Mouse (Mus musculus) intestine, embryonic 15.5 days (tissue): ENCODE results near the gene Dhrs11. TPM values are rescaled to one million over a fixed set of nuclear protein-coding genes. Genes with fewer than 3 reads are reported as not detected.

Experiments
- ATAC-seq: fragments of 200-750 bp; cut with Nextera tagmentation; 2 replicates; pipeline ENCODE4 v1.8.0; 2017; ENCODE audit warnings: moderate TSS enrichment, moderate library complexity
- H3K27ac ChIP-seq: fragments of 300-500 bp; sonication (generic); 2 replicates; pipeline ENCODE4 v1.5.1; 2015; ENCODE audit warnings: mild to moderate bottlenecking, inconsistent platforms
- H3K27me3 ChIP-seq: fragments of 300-500 bp; sonication (generic); replicated peaks from 2 replicates; pipeline ENCODE4 v1.6.1; 2015; ENCODE audit warnings: inconsistent platforms
- H3K36me3 ChIP-seq: fragments of 300-500 bp; sonication (generic); 2 replicates; pipeline ENCODE4 v1.6.1; 2015; ENCODE audit warnings: inconsistent platforms
- H3K4me1 ChIP-seq: fragments of 300-500 bp; sonication (generic); replicated peaks from 2 replicates; pipeline ENCODE4 v1.6.1; 2015; ENCODE audit warnings: inconsistent platforms
- H3K4me2 ChIP-seq: fragments of 300-500 bp; sonication (generic); replicated peaks from 2 replicates; pipeline ENCODE4 v1.6.1; 2015; ENCODE audit warnings: mild to moderate bottlenecking, inconsistent platforms
- H3K4me3 ChIP-seq: fragments of 300-500 bp; sonication (generic); replicated peaks from 2 replicates; pipeline ENCODE4 v1.5.1; 2015; ENCODE audit warnings: inconsistent platforms
- H3K9ac ChIP-seq: fragments of 300-500 bp; sonication (generic); 2 replicates; pipeline ENCODE4 v1.6.1; 2015; ENCODE audit warnings: inconsistent platforms
- H3K9me3 ChIP-seq: fragments of 300-500 bp; sonication (generic); 2 replicates; pipeline ENCODE4 v1.6.1; 2016; ENCODE audit warnings: inconsistent platforms
- WGBS: fragments of 180-500 bp; shearing (Covaris S2); methylation state at CpG from one replicate; pipeline ENCODE4 v1.1.7; 2015; 5-methylcytosine and 5-hydroxymethylcytosine counted together
- polyA plus RNA-seq: library from polyadenylated mRNA; unstranded; fragments of >200 nt; fragmentation: Nextera tagmentation; extraction: Ambion mirVana; gene quantifications from 2 replicates; pipeline ENCODE4 v1.2.1, GENCODE M21; 2015

Gene Dhrs11
- polyA plus RNA-seq, 1 experiment from 2014 or later, result 64.4 TPM

- H3K27me3 ChIP-seq, result no peaks in the 10 kb centered on the region
- peaks cover 11% of the 10 kb centered on the region for H3K4me1 ChIP-seq
- H3K27ac ChIP-seq, result peak within 1 kb of the TSS; percentile 96
- no peaks in the 10 kb centered on the region for H3K9me3 ChIP-seq
- peak within 1 kb of the TSS; percentile 82 for H3K4me3 ChIP-seq
- ATAC-seq, result peak; percentile 86
- no peaks in the 10 kb centered on the region for H3K36me3 ChIP-seq
- under 1% methylated on average over 55 of the region's 55 CpGs for WGBS
- peak within 1 kb of the TSS; percentile 98 for H3K4me2 ChIP-seq
- H3K9ac ChIP-seq, result peak within 1 kb of the TSS; percentile 79
Measured at GRCm38 (mm10) chr11:84818961-84819692, 9.7 kb downstream of the Dhrs11 start, which contains the start of gene Mrm1. Gene Mrm1, minus strand, starts transcription at chr11:84819515.

- peak overlapping the region; percentile 98 for H3K4me2 ChIP-seq
- H3K4me3 ChIP-seq, result peak overlapping the region; percentile 82
- H3K9me3 ChIP-seq, result no peaks in the 10 kb centered on the region
- no peaks in the 10 kb centered on the region for H3K36me3 ChIP-seq
- under 1% methylated on average over 39 of the region's 39 CpGs for WGBS
- peak overlapping the region; percentile 96 for H3K27ac ChIP-seq
- peaks cover 9% of the 10 kb centered on the region for H3K4me1 ChIP-seq
- peak; percentile 79 for ATAC-seq
- H3K27me3 ChIP-seq, result no peaks in the 10 kb centered on the region
- H3K9ac ChIP-seq, result peak overlapping the region; percentile 79
Measured at GRCm38 (mm10) chr11:84818085-84818960, 10.5 kb downstream of the Dhrs11 start.

- H3K4me1 ChIP-seq, result no peaks in the 10 kb centered on the region
- H3K27ac ChIP-seq, result no peak overlapping the region
- no peak overlapping the region for H3K4me3 ChIP-seq
- no peak for ATAC-seq
- WGBS, result 80% methylated on average over 6 of the region's 6 CpGs
- no peak overlapping the region for H3K4me2 ChIP-seq
- no peak overlapping the region for H3K9ac ChIP-seq
- no peaks in the 10 kb centered on the region for H3K9me3 ChIP-seq
- 0 out of 2 replicates have a peak, but pooled peaks cover 3% of the 10 kb centered on the region for H3K36me3 ChIP-seq
- H3K27me3 ChIP-seq, result no peaks in the 10 kb centered on the region
Measured at GRCm38 (mm10) chr11:84817362-84817761, 11.4 kb downstream of the Dhrs11 start.

- Histone ChIP-seq H3K36me3 (0 out of 2 replicates have a peak, but pooled peaks cover 3% of the 10 kb centered on the region), H3K4me2 (no peak overlapping the region), H3K9ac (no peak overlapping the region), H3K27ac (no peak overlapping the region), H3K4me3 (no peak overlapping the region), H3K27me3 (no peaks in the 10 kb centered on the region), H3K9me3 (no peaks in the 10 kb centered on the region), H3K4me1 (no peaks in the 10 kb centered on the region)
- 59% methylated on average over 13 of the region's 13 CpGs for WGBS
- ATAC-seq, result no peak
Measured at GRCm38 (mm10) chr11:84813724-84814510, 14.9 kb downstream of the Dhrs11 start.

- no peak overlapping the region for H3K4me2 ChIP-seq
- no peak overlapping the region for H3K9ac ChIP-seq
- no peaks in the 10 kb centered on the region for H3K4me1 ChIP-seq
- H3K36me3 ChIP-seq, result no peaks in the 10 kb centered on the region
- no peak overlapping the region for H3K27ac ChIP-seq
- no peak for ATAC-seq
- WGBS, result 84% methylated on average over 4 of the region's 4 CpGs
- H3K9me3 ChIP-seq, result no peaks in the 10 kb centered on the region
- H3K4me3 ChIP-seq, result no peak overlapping the region
- no peaks in the 10 kb centered on the region for H3K27me3 ChIP-seq
Measured at GRCm38 (mm10) chr11:84804373-84804772, 24.4 kb downstream of the Dhrs11 start.

- 22% methylated on average over 21 of the region's 21 CpGs for WGBS
- H3K27ac ChIP-seq, result no peak overlapping the region
- no peaks in the 10 kb centered on the region for H3K36me3 ChIP-seq
- H3K4me3 ChIP-seq, result no peak overlapping the region
- ATAC-seq, result no peak
- 0 out of 2 replicates have a peak, but pooled peaks cover 2% of the 10 kb centered on the region for H3K4me1 ChIP-seq
- H3K27me3 ChIP-seq, result no peaks in the 10 kb centered on the region
- H3K9me3 ChIP-seq, result no peaks in the 10 kb centered on the region
- H3K4me2 ChIP-seq, result no peak overlapping the region
- no peak overlapping the region for H3K9ac ChIP-seq
Measured at GRCm38 (mm10) chr11:84797627-84798353, 31.0 kb downstream of the Dhrs11 start.

GRCm38 (mm10) chr11:84797026-84797425 lies 31.8 kb downstream of the Dhrs11 start:
- Histone ChIP-seq H3K4me1 (0 out of 2 replicates have a peak, but pooled peaks cover 2% of the 10 kb centered on the region), H3K27ac (no peak overlapping the region), H3K9me3 (no peaks in the 10 kb centered on the region), H3K27me3 (no peaks in the 10 kb centered on the region), H3K9ac (no peak overlapping the region), H3K4me2 (no peak overlapping the region), H3K36me3 (no peaks in the 10 kb centered on the region), H3K4me3 (no peak overlapping the region)
- WGBS, result 36% methylated on average over 10 of the region's 10 CpGs
- no peak for ATAC-seq

GRCm38 (mm10) chr11:84794496-84795113 lies 34.2 kb downstream of the Dhrs11 start:
- H3K9ac ChIP-seq, result no peak overlapping the region
- H3K4me3 ChIP-seq, result no peak overlapping the region
- ATAC-seq, result peak; percentile 71
- H3K36me3 ChIP-seq, result no peaks in the 10 kb centered on the region
- H3K27me3 ChIP-seq, result 0 out of 2 replicates have a peak, but pooled peaks cover 7% of the 10 kb centered on the region
- WGBS, result 12% methylated on average over 17 of the region's 17 CpGs
- no peak overlapping the region for H3K27ac ChIP-seq
- H3K9me3 ChIP-seq, result no peaks in the 10 kb centered on the region
- H3K4me2 ChIP-seq, result peak overlapping the region; percentile 44
- H3K4me1 ChIP-seq, result 0 out of 2 replicates have a peak, but pooled peaks cover 2% of the 10 kb centered on the region

GRCm38 (mm10) chr11:84793545-84793944 lies 35.2 kb downstream of the Dhrs11 start:
- no peaks in the 10 kb centered on the region for H3K9me3 ChIP-seq
- H3K36me3 ChIP-seq, result no peaks in the 10 kb centered on the region
- ATAC-seq, result no peak
- no peak overlapping the region for H3K27ac ChIP-seq
- H3K4me3 ChIP-seq, result no peak overlapping the region
- 0 out of 2 replicates have a peak, but pooled peaks cover 7% of the 10 kb centered on the region for H3K27me3 ChIP-seq
- 0 out of 2 replicates have a peak, but pooled peaks cover 2% of the 10 kb centered on the region for H3K4me1 ChIP-seq
- no peak overlapping the region for H3K9ac ChIP-seq
- no peak overlapping the region for H3K4me2 ChIP-seq

GRCm38 (mm10) chr11:84790383-84790782 lies 38.4 kb downstream of the Dhrs11 start:
- H3K4me1 ChIP-seq, result 0 out of 2 replicates have a peak, but pooled peaks cover 2% of the 10 kb centered on the region
- H3K9me3 ChIP-seq, result no peaks in the 10 kb centered on the region
- H3K27ac ChIP-seq, result no peak overlapping the region
- H3K4me3 ChIP-seq, result no peak overlapping the region
- H3K36me3 ChIP-seq, result no peaks in the 10 kb centered on the region
- H3K27me3 ChIP-seq, result 0 out of 2 replicates have a peak, but pooled peaks cover 7% of the 10 kb centered on the region
- H3K9ac ChIP-seq, result no peak overlapping the region
- no peak for ATAC-seq
- H3K4me2 ChIP-seq, result no peak overlapping the region
- WGBS, result 57% methylated on average over 6 of the region's 6 CpGs
